Mouse (Mus musculus): ENCODE measurements around the gene Cbx3. TPM values are rescaled to one million over a fixed set of nuclear protein-coding genes. Genes with fewer than 3 reads are reported as not detected.
"Not testable (repeated sequence)": the region's sequence is repeated elsewhere in the genome, so short reads cannot be mapped to it uniquely, and the experiment has no call there.

The Cbx3 gene
- polyA plus RNA-seq, 1 experiment from 2014 or later = 418 TPM

DNA sequence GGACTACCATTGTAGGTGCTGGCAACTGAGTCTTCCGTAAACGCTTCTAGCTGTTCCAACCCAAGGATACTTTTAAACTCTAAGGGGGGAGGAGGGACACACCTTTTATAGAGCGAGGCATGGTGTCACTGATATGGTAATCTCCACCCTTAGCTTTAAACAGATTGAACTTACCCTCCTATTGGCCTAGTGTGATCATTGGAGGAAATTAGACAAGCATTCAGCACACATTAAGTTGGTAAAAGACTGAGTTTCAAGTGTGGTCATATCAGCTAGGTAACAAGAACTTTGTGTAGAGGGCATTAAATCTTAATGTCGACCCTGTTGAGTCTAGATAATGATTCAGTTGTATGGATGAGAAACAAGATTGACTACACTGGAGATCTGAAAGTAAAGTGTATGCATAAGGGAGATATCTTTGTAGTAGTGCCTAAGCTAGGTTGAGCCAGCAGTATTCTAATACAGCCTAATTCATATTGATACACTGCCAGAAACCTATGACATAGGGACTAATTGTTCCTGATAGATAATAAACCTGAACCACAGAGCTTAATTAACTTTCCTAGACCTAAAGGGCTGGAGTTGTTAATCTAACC lies 9.1 kb downstream of the Cbx3 start:
- H3K4me2 ChIP-seq (replicated peaks) = no peak overlapping the region
- no peaks in the 10 kb centered on the region for H3K27me3 ChIP-seq (replicated peaks)
- H3K36me3 ChIP-seq = peaks cover 33% of the 10 kb centered on the region
- H3K9ac ChIP-seq = no peak overlapping the region
- no peak overlapping the region for H3K4me3 ChIP-seq (replicated peaks)
- H3K27ac ChIP-seq = no peak overlapping the region
- WGBS = 91% methylated on average over 4 of the region's 4 CpGs
- ATAC-seq = no peak
- H3K4me1 ChIP-seq (replicated peaks) = no peaks in the 10 kb centered on the region
- no peaks in the 10 kb centered on the region for H3K9me3 ChIP-seq

DNA sequence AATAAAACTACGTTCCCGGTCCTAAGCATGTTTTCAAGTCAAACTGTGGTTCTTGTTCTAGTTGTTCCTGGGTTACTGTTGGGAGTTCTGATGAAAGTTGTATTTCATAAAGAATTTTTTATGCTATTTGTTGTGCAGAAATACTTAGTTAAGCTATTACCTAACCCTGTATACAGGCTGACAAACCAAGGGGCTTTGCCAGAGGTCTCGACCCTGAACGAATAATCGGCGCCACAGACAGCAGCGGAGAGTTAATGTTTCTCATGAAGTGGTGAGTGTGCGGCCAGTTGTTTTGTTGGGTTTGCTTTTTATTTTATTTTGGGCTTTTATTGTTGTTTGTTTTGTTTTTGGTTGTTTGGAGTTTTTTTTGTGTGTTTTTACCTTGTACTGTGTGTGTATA lies 11.4 kb downstream of the Cbx3 start:
- Histone ChIP-seq H3K9me3 (no peaks in the 10 kb centered on the region), H3K27me3 (replicated peaks) (no peaks in the 10 kb centered on the region), H3K9ac (no peak overlapping the region), H3K36me3 (peaks cover 25% of the 10 kb centered on the region), H3K4me2 (replicated peaks) (no peak overlapping the region), H3K4me1 (replicated peaks) (no peaks in the 10 kb centered on the region), H3K27ac (no peak overlapping the region), H3K4me3 (replicated peaks) (no peak overlapping the region)
- no peak for ATAC-seq
- 95% methylated on average over 8 of the region's 8 CpGs for WGBS

DNA sequence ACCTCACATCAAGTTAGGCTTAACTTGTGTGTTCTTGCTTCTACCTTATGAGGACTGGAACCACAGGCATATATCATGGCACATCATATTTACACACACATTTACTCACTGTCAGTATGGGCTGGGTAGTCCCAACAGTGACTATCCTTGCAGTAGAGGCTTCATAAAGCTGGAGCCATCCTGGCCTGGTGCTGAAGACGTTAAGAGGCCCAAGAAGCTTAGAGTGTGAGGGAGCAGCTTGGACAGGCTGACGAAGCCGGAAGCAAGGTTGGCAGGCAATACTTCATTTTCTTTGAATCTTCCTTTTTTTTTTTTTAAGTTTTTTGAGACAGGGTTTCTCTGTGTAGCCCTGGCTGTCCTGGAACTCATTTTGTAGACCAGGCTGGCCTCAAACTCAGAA lies 13.7 kb downstream of the Cbx3 start:
- Histone ChIP-seq H3K36me3 (peaks cover 21% of the 10 kb centered on the region), H3K4me3 (replicated peaks) (no peak overlapping the region), H3K27ac (no peak overlapping the region), H3K27me3 (replicated peaks) (no peaks in the 10 kb centered on the region), H3K4me2 (replicated peaks) (no peak overlapping the region), H3K4me1 (replicated peaks) (no peaks in the 10 kb centered on the region), H3K9me3 (0 out of 2 replicates have a peak, but pooled peaks cover 4% of the 10 kb centered on the region), H3K9ac (no peak overlapping the region)
- WGBS = 91% methylated on average over 3 of the region's 3 CpGs
- ATAC-seq = no peak

DNA sequence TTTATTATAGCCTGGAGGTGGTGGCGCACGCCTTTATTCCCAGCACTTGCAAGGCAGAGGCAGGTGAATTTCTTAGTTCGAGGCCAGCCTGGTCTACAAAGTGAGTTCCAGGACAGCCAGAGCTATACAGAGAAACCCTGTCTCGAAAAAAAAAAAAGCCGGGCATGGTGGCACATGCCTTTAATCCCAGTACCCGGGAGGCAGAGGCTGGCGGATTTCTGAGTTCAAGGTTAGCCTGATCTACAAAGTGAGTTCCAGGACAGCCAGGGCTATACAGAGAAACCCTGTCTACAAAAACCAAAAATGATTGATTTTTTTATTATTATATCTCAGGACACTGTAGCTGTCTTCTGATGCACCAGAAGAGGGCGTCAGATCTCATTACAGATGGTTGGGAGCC lies 14.4 kb downstream of the Cbx3 start:
- H3K4me3 ChIP-seq (replicated peaks); H3K4me2 ChIP-seq (replicated peaks); H3K27me3 ChIP-seq (replicated peaks); H3K4me1 ChIP-seq (replicated peaks); ATAC-seq; H3K27ac ChIP-seq; H3K9me3 ChIP-seq; H3K9ac ChIP-seq: not testable (repeated sequence)
- WGBS = 89% methylated on average over 8 of the region's 8 CpGs
- H3K36me3 ChIP-seq = peaks cover 14% of the 10 kb centered on the region

DNA sequence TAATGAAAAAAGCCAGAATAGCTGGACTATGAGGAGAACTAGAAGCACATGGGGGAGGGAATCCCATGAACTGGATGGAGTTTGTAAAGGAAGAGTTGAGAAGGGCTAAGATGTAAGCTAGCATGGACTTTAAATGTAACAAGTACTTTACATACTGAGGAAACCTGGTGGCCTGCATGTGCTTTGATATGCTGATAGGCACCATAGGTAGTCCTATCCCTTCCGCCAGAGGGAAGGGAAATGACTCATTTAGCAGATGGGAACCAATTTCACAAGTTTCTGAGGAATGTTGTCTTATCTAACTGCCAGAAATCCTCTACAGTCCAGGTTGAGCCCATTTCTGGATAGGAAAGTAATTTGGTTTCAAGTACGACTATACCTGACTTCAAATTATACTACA lies 15.5 kb downstream of the Cbx3 start:
- Histone ChIP-seq H3K4me2 (replicated peaks) (no peak overlapping the region), H3K4me1 (replicated peaks) (peaks cover 4% of the 10 kb centered on the region), H3K27me3 (replicated peaks) (no peaks in the 10 kb centered on the region), H3K36me3 (peaks cover 10% of the 10 kb centered on the region), H3K9ac (no peak overlapping the region), H3K9me3 (0 out of 2 replicates have a peak, but pooled peaks cover 4% of the 10 kb centered on the region), H3K27ac (no peak overlapping the region), H3K4me3 (replicated peaks) (no peak overlapping the region)
- 40% methylated on average over 2 of the region's 2 CpGs for WGBS
- no peak for ATAC-seq

DNA sequence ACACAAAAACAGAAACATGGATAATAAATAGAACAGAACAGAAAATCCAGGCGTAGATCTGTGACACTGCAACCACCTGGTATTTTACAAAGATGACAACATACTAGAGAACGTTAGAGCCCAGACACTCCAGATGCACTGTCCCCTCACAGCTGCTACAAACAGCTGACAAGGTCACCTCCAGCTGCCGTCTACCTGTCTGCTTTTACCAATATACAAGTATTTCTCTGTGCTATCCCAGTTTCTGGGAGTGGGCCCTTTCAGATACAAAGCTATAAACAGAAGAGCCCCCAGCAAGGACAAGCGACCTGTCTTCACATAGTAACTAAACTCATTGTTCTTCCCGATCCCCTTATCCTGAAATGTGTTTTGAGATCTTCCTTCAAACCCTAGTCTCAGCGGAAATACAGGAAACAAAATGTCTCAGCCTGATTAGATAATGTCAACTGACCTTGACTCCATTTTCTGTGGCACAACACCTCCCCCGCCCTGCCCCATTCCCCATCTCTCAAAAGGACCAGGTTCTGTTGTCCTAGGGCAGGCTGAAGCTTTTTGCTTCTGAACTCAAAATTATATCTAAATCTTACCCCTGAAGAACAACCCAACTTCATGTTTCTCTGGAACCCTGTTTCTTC lies 16.0 kb downstream of the Cbx3 start:
- no peak overlapping the region for H3K9ac ChIP-seq
- peaks cover 8% of the 10 kb centered on the region for H3K36me3 ChIP-seq
- H3K4me3 ChIP-seq (replicated peaks) = no peak overlapping the region
- H3K4me1 ChIP-seq (replicated peaks) = peaks cover 4% of the 10 kb centered on the region
- WGBS = 45% methylated on average over 7 of the region's 7 CpGs
- H3K9me3 ChIP-seq = 0 out of 2 replicates have a peak, but pooled peaks cover 4% of the 10 kb centered on the region
- no peak for ATAC-seq
- no peaks in the 10 kb centered on the region for H3K27me3 ChIP-seq (replicated peaks)
- H3K4me2 ChIP-seq (replicated peaks) = no peak overlapping the region
- H3K27ac ChIP-seq = no peak overlapping the region

DNA sequence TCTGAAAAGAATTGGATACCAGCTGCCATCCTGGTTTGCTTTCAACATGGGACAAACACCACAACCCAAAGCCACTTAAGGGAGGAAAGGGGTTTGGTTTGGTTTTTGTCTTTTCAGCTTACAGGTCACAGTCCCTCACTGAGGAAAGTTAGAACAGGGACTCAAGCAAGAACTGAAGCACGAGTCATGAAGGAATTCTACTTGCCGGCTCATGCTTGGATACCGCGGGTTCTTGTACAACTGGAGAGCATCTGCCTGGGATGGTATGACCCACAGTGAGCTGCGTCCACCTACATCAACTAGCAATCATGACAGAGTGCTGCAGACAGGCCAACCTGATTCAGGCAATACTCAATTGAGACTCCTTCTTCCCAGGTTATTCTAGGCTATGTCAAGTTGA lies 16.6 kb downstream of the Cbx3 start:
- 0 out of 2 replicates have a peak, but pooled peaks cover 4% of the 10 kb centered on the region for H3K9me3 ChIP-seq
- H3K4me1 ChIP-seq (replicated peaks) = peaks cover 4% of the 10 kb centered on the region
- 93% methylated on average over 5 of the region's 5 CpGs for WGBS
- H3K27ac ChIP-seq = no peak overlapping the region
- no peak overlapping the region for H3K9ac ChIP-seq
- no peak for ATAC-seq
- no peak overlapping the region for H3K4me3 ChIP-seq (replicated peaks)
- no peak overlapping the region for H3K4me2 ChIP-seq (replicated peaks)
- H3K27me3 ChIP-seq (replicated peaks) = no peaks in the 10 kb centered on the region
- peaks cover 8% of the 10 kb centered on the region for H3K36me3 ChIP-seq

DNA sequence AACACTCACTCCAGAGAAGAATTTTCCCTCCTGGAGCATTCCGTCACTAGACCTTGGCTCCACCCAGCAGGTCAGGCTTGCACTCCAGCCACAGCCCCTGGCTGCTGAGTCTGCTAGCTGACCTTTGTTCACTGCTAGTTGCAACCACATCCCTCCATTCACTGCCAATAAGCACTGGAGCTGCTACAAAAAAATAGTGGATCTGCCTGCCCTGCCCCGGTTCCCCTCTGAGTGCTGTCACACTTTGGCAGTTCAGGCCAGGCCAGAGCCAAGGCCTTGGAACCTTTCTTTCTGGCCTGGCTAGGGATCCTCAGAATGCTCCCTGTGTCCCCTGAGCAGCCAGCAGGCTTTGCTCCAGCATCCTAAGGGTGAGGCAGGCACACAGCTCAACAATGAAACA lies 19.6 kb downstream of the Cbx3 start:
- Histone ChIP-seq H3K4me1 (replicated peaks) (peaks cover 4% of the 10 kb centered on the region), H3K9me3 (0 out of 2 replicates have a peak, but pooled peaks cover 4% of the 10 kb centered on the region), H3K27ac (no peak overlapping the region), H3K27me3 (replicated peaks) (no peaks in the 10 kb centered on the region), H3K9ac (no peak overlapping the region), H3K4me2 (replicated peaks) (0 out of 2 replicates have a peak overlapping the region, but pooled peaks have one; percentile 9), H3K36me3 (no peaks in the 10 kb centered on the region), H3K4me3 (replicated peaks) (no peak overlapping the region)
- peak; percentile 73 for ATAC-seq
- WGBS = 26% methylated on average over 2 of the region's 2 CpGs

DNA sequence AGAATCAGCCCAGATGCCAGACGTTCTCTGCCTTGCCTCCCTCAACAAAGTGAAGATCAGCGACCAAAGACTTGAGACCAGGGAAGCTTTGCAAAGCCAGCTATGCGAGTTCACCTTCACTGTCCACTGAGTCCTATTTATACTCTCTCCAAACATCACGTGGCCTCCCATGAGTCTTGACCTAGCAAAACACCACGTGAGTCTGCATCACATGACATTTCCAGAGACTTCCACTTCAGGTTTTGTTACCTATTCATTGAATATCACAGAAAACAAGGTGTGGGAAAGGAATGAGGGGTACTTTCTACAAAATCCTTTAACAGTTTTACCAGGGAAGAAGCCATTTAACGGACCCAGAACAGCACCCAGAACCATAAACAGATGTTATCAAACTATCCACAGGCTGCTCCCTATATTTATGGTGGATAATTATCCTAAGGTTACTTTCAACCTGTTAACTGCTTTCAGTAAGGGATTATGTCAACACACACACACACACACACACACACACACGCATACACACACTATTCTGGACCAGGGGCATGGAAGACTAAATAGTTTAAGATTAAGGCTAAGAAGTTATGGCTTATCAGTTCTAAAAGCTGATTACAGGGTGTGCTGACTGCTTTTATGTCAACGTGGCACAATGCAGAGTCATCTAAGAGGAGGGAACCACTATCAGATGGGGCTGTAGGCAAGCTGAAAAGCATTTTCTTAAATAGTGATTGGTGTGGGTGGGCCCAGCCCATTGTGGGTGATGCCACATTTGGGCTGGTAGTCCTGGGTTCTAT lies 27.4 kb downstream of the Cbx3 start:
- no peak overlapping the region for H3K9ac ChIP-seq
- no peak overlapping the region for H3K27ac ChIP-seq
- H3K4me3 ChIP-seq (replicated peaks) = no peak overlapping the region
- 53% methylated on average over 8 of the region's 8 CpGs for WGBS
- no peak overlapping the region for H3K4me2 ChIP-seq (replicated peaks)
- no peaks in the 10 kb centered on the region for H3K9me3 ChIP-seq
- ATAC-seq = peak; percentile 31; the same call in 1 of the 2 replicates
- no peaks in the 10 kb centered on the region for H3K27me3 ChIP-seq (replicated peaks)
- no peaks in the 10 kb centered on the region for H3K36me3 ChIP-seq
- H3K4me1 ChIP-seq (replicated peaks) = no peaks in the 10 kb centered on the region

DNA sequence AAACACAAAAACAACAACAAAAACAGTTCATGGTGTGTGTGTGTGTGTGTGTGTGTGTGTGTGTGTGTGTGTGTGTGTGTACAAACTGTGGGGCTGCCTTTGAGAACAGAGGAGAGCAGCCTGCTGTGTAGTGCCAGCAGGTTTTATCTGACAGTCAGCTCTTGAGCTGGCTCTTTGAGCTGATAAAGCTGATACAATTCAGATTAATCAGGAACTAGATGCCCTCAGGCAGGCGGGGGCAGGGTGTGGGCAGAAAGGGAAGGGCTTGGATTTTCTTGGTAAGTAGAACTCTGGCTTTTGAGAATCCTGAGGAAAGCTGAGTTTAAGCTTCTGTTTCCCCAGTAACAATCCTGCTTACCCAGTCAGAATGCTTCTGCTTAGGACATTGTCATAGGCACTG lies 35.5 kb downstream of the Cbx3 start:
- WGBS = 52% methylated on average over 1 of the region's 1 CpGs
- ATAC-seq = no peak
- no peaks in the 10 kb centered on the region for H3K9me3 ChIP-seq
- no peak overlapping the region for H3K4me2 ChIP-seq (replicated peaks)
- no peak overlapping the region for H3K27ac ChIP-seq
- H3K4me1 ChIP-seq (replicated peaks) = no peaks in the 10 kb centered on the region
- no peaks in the 10 kb centered on the region for H3K36me3 ChIP-seq
- no peaks in the 10 kb centered on the region for H3K27me3 ChIP-seq (replicated peaks)
- H3K9ac ChIP-seq = no peak overlapping the region
- H3K4me3 ChIP-seq (replicated peaks) = no peak overlapping the region

DNA sequence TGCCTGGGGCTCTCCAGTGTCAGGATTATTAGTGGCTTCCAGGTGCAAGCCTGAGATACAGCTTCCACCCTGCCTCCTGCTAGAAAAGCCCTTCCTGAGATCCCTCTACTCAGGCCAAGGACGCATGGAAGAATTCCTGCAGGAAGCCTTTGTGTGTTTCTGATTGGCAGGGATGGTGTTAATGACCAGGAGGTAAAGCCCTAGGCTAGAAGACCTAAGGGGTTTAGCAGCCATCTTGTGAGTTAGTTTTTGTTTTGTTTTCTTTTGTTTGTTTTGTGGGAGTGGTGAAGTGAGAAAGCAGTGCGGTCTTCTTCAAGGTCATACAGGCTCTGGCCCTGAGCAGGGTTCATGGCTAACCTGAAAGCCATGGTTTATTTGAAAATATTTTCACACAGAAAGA lies 37.4 kb downstream of the Cbx3 start:
- H3K4me3 ChIP-seq (replicated peaks) = no peak overlapping the region
- no peaks in the 10 kb centered on the region for H3K4me1 ChIP-seq (replicated peaks)
- no peak overlapping the region for H3K9ac ChIP-seq
- H3K9me3 ChIP-seq = no peaks in the 10 kb centered on the region
- ATAC-seq = no peak
- no peaks in the 10 kb centered on the region for H3K27me3 ChIP-seq (replicated peaks)
- no peaks in the 10 kb centered on the region for H3K36me3 ChIP-seq
- H3K4me2 ChIP-seq (replicated peaks) = no peak overlapping the region
- WGBS = 67% methylated on average over 2 of the region's 2 CpGs
- H3K27ac ChIP-seq = no peak overlapping the region

DNA sequence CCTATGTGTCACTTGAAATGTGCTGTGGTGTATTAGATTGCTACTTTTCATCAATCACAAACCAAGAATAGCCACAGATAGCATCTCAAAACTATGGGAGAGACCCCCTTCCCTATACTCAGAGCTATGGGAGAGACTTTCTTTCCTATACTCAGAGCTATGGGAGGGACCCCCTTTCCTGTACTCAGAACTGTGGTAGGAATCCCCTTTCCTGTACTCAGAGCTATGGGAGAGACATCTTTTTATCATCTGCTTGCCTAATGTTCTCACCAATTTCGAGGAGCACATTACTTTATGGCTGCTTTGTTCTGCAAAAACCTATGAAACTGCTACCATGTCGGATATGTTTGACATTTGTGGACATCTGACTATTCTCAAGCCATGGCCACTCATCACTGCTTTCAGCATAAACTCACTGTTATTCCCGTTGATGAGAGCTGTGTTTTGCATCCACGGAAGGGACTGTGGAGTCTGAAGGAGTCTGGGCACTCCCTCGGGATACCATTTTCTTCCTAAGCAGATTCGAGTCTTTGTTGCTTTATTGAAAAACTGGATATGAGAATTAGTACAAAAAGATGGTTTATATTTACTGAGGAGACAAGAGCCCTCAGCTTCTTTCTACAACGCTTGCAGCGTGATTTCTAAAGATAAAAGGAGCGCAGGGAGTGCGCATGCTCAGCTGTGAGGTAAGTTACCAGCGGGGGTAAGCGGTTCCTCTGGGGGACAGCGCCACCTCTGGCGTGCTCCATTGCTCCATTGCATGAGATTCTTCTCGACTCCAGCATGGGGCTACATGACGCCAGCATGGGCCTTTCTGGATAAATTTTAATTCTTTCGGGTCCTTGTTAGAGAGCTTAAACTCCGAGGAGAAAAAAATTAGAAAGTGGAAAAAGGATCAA lies 38.8 kb downstream of the Cbx3 start:
- 28% methylated on average over 18 of the region's 18 CpGs for WGBS
- no peak overlapping the region for H3K9ac ChIP-seq

More for the DNA sequence above, 38.8 kb downstream of the Cbx3 start:
- ATAC-seq = no peak
- no peaks in the 10 kb centered on the region for H3K9me3 ChIP-seq
- no peaks in the 10 kb centered on the region for H3K27me3 ChIP-seq (replicated peaks)
- H3K27ac ChIP-seq = no peak overlapping the region
- H3K4me2 ChIP-seq (replicated peaks) = peak overlapping the region; percentile 51
- H3K4me1 ChIP-seq (replicated peaks) = no peaks in the 10 kb centered on the region
- H3K4me3 ChIP-seq (replicated peaks) = peak overlapping the region; percentile 7; the same call in 1 of the 2 replicates
- H3K36me3 ChIP-seq = no peaks in the 10 kb centered on the region

All from intestine, embryonic 15.5 days (tissue).